Mouse (Mus musculus) embryonic facial prominence, embryonic 10.5 days (tissue): ENCODE data around the gene Lrp2. TPM values are rescaled to one million over a fixed set of nuclear protein-coding genes. Genes with fewer than 3 reads are reported as not detected.

Experiments used
- DNase-seq: peaks from one replicate; pipeline ENCODE4 v3.0.0-alpha.2; 2017; ENCODE audit warnings: low spot score
- H3K27ac ChIP-seq: fragments of 300-500 bp; sonication (generic); replicated peaks from 2 replicates; pipeline ENCODE4 v1.5.1; 2016; ENCODE audit warnings: mild to moderate bottlenecking
- H3K27me3 ChIP-seq: fragments of 300-500 bp; sonication (generic); replicated peaks from 2 replicates; pipeline ENCODE4 v1.6.1; 2016; ENCODE audit warnings: low read depth, mild to moderate bottlenecking; ENCODE audit not compliant: poor library complexity, severe bottlenecking
- H3K36me3 ChIP-seq: fragments of 300-500 bp; sonication (generic); replicated peaks from 2 replicates; pipeline ENCODE4 v1.6.1; 2016; ENCODE audit warnings: mild to moderate bottlenecking, moderate library complexity
- H3K4me1 ChIP-seq: fragments of 300-500 bp; sonication (generic); 2 replicates; pipeline ENCODE4 v1.6.1; 2016
- H3K4me3 ChIP-seq: fragments of 300-500 bp; sonication (generic); 2 replicates; pipeline ENCODE4 v1.5.1; 2016; ENCODE audit warnings: mild to moderate bottlenecking, moderate library complexity
- H3K9me3 ChIP-seq: fragments of 300-500 bp; sonication (generic); 2 replicates; pipeline ENCODE4 v1.6.1; 2016; ENCODE audit warnings: mild to moderate bottlenecking
- WGBS: fragments of 180-500 bp; shearing (Covaris S2); methylation state at CpG from one replicate; pipeline ENCODE4 v1.1.7; 2016; 5-methylcytosine and 5-hydroxymethylcytosine counted together
- polyA plus RNA-seq: library from polyadenylated mRNA; unstranded; fragments of >200 nt; fragmentation: Nextera tagmentation; extraction: Ambion mirVana; gene quantifications from 2 replicates; pipeline ENCODE4 v1.2.1, GENCODE M21; 2016

The Lrp2 gene
- 1.5 and 1.6 TPM in 2 replicates for polyA plus RNA-seq

- H3K36me3 ChIP-seq, result no peaks in the 10 kb centered on the region
- DNase-seq, result peak; percentile 84
- H3K27ac ChIP-seq, result peak within 1 kb of the TSS; percentile 81
- peak within 1 kb of the TSS; percentile 77 for H3K4me3 ChIP-seq
- peaks cover 87% of the 10 kb centered on the region for H3K27me3 ChIP-seq
- no peaks in the 10 kb centered on the region for H3K9me3 ChIP-seq
- H3K4me1 ChIP-seq, result peaks cover 35% of the 10 kb centered on the region
- WGBS, result under 1% methylated on average over 45 of the region's 45 CpGs
Measured at GRCm38 (mm10) chr2:69585886-69586398, at the start of gene Lrp2. Gene Lrp2, minus strand, starts transcription at chr2:69586065.

GRCm38 (mm10) chr2:69635064-69635701 lies 49.3 kb upstream of the Lrp2 start:
- Histone ChIP-seq H3K4me3 (peak overlapping the region; percentile 48), H3K9me3 (no peaks in the 10 kb centered on the region), H3K36me3 (no peaks in the 10 kb centered on the region), H3K27ac (peak overlapping the region; percentile 49), H3K4me1 (0 out of 2 replicates have a peak, but pooled peaks cover 2% of the 10 kb centered on the region), H3K27me3 (no peaks in the 10 kb centered on the region; the same call in 1 of the 2 replicates)
- DNase-seq, result peak; percentile 53
- 15% methylated on average over 11 of the region's 11 CpGs for WGBS

- H3K9me3 ChIP-seq, result no peaks in the 10 kb centered on the region
- H3K27ac ChIP-seq, result no peak overlapping the region
- 89% methylated on average over 2 of the region's 2 CpGs for WGBS
- H3K36me3 ChIP-seq, result no peaks in the 10 kb centered on the region
- 0 out of 2 replicates have a peak, but pooled peaks cover 2% of the 10 kb centered on the region for H3K4me1 ChIP-seq
- DNase-seq, result no peak
- H3K27me3 ChIP-seq, result no peaks in the 10 kb centered on the region; the same call in 1 of the 2 replicates
- H3K4me3 ChIP-seq, result no peak overlapping the region
Measured at GRCm38 (mm10) chr2:69631449-69631848, 45.6 kb upstream of the Lrp2 start.

- Histone ChIP-seq H3K27ac (no peak overlapping the region), H3K27me3 (no peaks in the 10 kb centered on the region; the same call in 1 of the 2 replicates), H3K9me3 (no peaks in the 10 kb centered on the region), H3K36me3 (no peaks in the 10 kb centered on the region), H3K4me1 (0 out of 2 replicates have a peak, but pooled peaks cover 2% of the 10 kb centered on the region), H3K4me3 (no peak overlapping the region)
- DNase-seq, result no peak
- 91% methylated on average over 5 of the region's 5 CpGs for WGBS
Measured at GRCm38 (mm10) chr2:69630792-69631191, 44.9 kb upstream of the Lrp2 start.

- no peaks in the 10 kb centered on the region for H3K9me3 ChIP-seq
- no peak overlapping the region for H3K27ac ChIP-seq
- WGBS, result 91% methylated on average over 6 of the region's 6 CpGs
- no peaks in the 10 kb centered on the region; the same call in 1 of the 2 replicates for H3K27me3 ChIP-seq
- no peaks in the 10 kb centered on the region for H3K36me3 ChIP-seq
- H3K4me1 ChIP-seq, result no peaks in the 10 kb centered on the region
- DNase-seq, result no peak
- no peak overlapping the region for H3K4me3 ChIP-seq
Measured at GRCm38 (mm10) chr2:69629914-69630313, 44.0 kb upstream of the Lrp2 start.

GRCm38 (mm10) chr2:69629215-69629614 lies 43.4 kb upstream of the Lrp2 start:
- WGBS, result 86% methylated on average over 17 of the region's 17 CpGs
- Histone ChIP-seq H3K9me3 (no peaks in the 10 kb centered on the region), H3K4me1 (no peaks in the 10 kb centered on the region), H3K27ac (no peak overlapping the region), H3K4me3 (no peak overlapping the region), H3K36me3 (no peaks in the 10 kb centered on the region), H3K27me3 (no peaks in the 10 kb centered on the region; the same call in 1 of the 2 replicates)
- DNase-seq, result no peak

- no peak for DNase-seq
- H3K27me3 ChIP-seq, result no peaks in the 10 kb centered on the region
- H3K27ac ChIP-seq, result no peak overlapping the region
- H3K4me1 ChIP-seq, result no peaks in the 10 kb centered on the region
- no peaks in the 10 kb centered on the region for H3K9me3 ChIP-seq
- H3K4me3 ChIP-seq, result no peak overlapping the region
- H3K36me3 ChIP-seq, result no peaks in the 10 kb centered on the region
Measured at GRCm38 (mm10) chr2:69619286-69619685, 33.4 kb upstream of the Lrp2 start.

GRCm38 (mm10) chr2:69618336-69618735 lies 32.5 kb upstream of the Lrp2 start:
- H3K4me3 ChIP-seq, result no peak overlapping the region
- H3K36me3 ChIP-seq, result no peaks in the 10 kb centered on the region
- H3K9me3 ChIP-seq, result no peaks in the 10 kb centered on the region
- H3K27ac ChIP-seq, result no peak overlapping the region
- H3K4me1 ChIP-seq, result no peaks in the 10 kb centered on the region
- H3K27me3 ChIP-seq, result no peaks in the 10 kb centered on the region
- DNase-seq, result no peak

- no peaks in the 10 kb centered on the region for H3K27me3 ChIP-seq
- H3K9me3 ChIP-seq, result no peaks in the 10 kb centered on the region
- H3K4me3 ChIP-seq, result no peak overlapping the region
- H3K27ac ChIP-seq, result no peak overlapping the region
- H3K36me3 ChIP-seq, result no peaks in the 10 kb centered on the region
- H3K4me1 ChIP-seq, result peaks cover 9% of the 10 kb centered on the region
- peak; percentile 16 for DNase-seq
- 79% methylated on average over 4 of the region's 4 CpGs for WGBS
Measured at GRCm38 (mm10) chr2:69613237-69613636, 27.4 kb upstream of the Lrp2 start.

- DNase-seq, result peak; percentile 15
- WGBS, result 49% methylated on average over 9 of the region's 9 CpGs
Measured at GRCm38 (mm10) chr2:69612716-69613115, 26.9 kb upstream of the Lrp2 start.

GRCm38 (mm10) chr2:69612237-69612636 lies 26.4 kb upstream of the Lrp2 start:
- Histone ChIP-seq H3K9me3 (no peaks in the 10 kb centered on the region), H3K27me3 (no peaks in the 10 kb centered on the region), H3K4me3 (0 out of 2 replicates have a peak overlapping the region, but pooled peaks have one; percentile 19), H3K4me1 (peaks cover 9% of the 10 kb centered on the region), H3K36me3 (no peaks in the 10 kb centered on the region), H3K27ac (no peak overlapping the region)
- peak; percentile 61 for DNase-seq
- 9% methylated on average over 10 of the region's 10 CpGs for WGBS

More at GRCm38 (mm10) chr2:69612716-69613115, 26.9 kb upstream of the Lrp2 start:
- H3K4me1 ChIP-seq, result peaks cover 9% of the 10 kb centered on the region
- H3K9me3 ChIP-seq, result no peaks in the 10 kb centered on the region
- no peaks in the 10 kb centered on the region for H3K27me3 ChIP-seq
- H3K36me3 ChIP-seq, result no peaks in the 10 kb centered on the region
- H3K4me3 ChIP-seq, result 0 out of 2 replicates have a peak overlapping the region, but pooled peaks have one; percentile 19
- no peak overlapping the region for H3K27ac ChIP-seq

- Histone ChIP-seq H3K4me3 (no peak overlapping the region), H3K4me1 (no peaks in the 10 kb centered on the region), H3K9me3 (no peaks in the 10 kb centered on the region), H3K27ac (no peak overlapping the region), H3K27me3 (no peaks in the 10 kb centered on the region), H3K36me3 (no peaks in the 10 kb centered on the region)
- 89% methylated on average over 3 of the region's 3 CpGs for WGBS
- no peak for DNase-seq
Measured at GRCm38 (mm10) chr2:69606621-69607020, 20.8 kb upstream of the Lrp2 start.

- H3K27ac ChIP-seq, result no peak overlapping the region
- DNase-seq, result no peak
- H3K27me3 ChIP-seq, result no peaks in the 10 kb centered on the region
- no peaks in the 10 kb centered on the region for H3K36me3 ChIP-seq
- H3K9me3 ChIP-seq, result no peaks in the 10 kb centered on the region
- 92% methylated on average over 7 of the region's 7 CpGs for WGBS
- H3K4me1 ChIP-seq, result no peaks in the 10 kb centered on the region
- H3K4me3 ChIP-seq, result no peak overlapping the region
Measured at GRCm38 (mm10) chr2:69603726-69604393, 18.0 kb upstream of the Lrp2 start.
